Mouse (Mus musculus) limb, embryonic 14.5 days (tissue): ENCODE measurements around the gene Klre1. TPM values are rescaled to one million over a fixed set of nuclear protein-coding genes. Genes with fewer than 3 reads are reported as not detected.
"Not testable (repeated sequence)": the region's sequence is repeated elsewhere in the genome, so short reads cannot be mapped to it uniquely, and the experiment has no call there.

Experiments
- ATAC-seq: fragments of 200-750 bp; cut with Nextera tagmentation; 2 replicates; pipeline ENCODE4 v1.8.0; 2017; ENCODE audit warnings: low read depth, moderate number of reproducible peaks, moderate TSS enrichment; ENCODE audit not compliant: low FRiP score
- DNase-seq: peaks from one replicate; pipeline ENCODE4 v3.0.0-alpha.2; 2015; ENCODE audit warnings: low spot score
- H3K27ac ChIP-seq: fragments of 300-500 bp; sonication (generic); replicated peaks from 2 replicates; pipeline ENCODE4 v1.5.1; 2014; ENCODE audit warnings: low read depth, mild to moderate bottlenecking, low read length, moderate library complexity, mixed read lengths
- H3K27me3 ChIP-seq: fragments of 300-500 bp; sonication (generic); 2 replicates; pipeline ENCODE4 v1.6.1; 2014; ENCODE audit warnings: low read length, mixed read lengths; ENCODE audit not compliant: control insufficient read depth, insufficient read depth
- H3K36me3 ChIP-seq: fragments of 300-500 bp; sonication (generic); 2 replicates; pipeline ENCODE4 v1.6.1; 2014; ENCODE audit warnings: mild to moderate bottlenecking, low read length, moderate library complexity, mixed read lengths; ENCODE audit not compliant: control insufficient read depth, insufficient read depth
- H3K4me1 ChIP-seq: fragments of 300-500 bp; sonication (generic); 2 replicates; pipeline ENCODE4 v1.6.1; 2014; ENCODE audit warnings: antibody characterized with exemption, low read length, mixed read lengths; ENCODE audit not compliant: control insufficient read depth, insufficient read depth
- H3K4me2 ChIP-seq: fragments of 300-500 bp; sonication (generic); replicated peaks from 2 replicates; pipeline ENCODE4 v1.6.1; 2014; ENCODE audit warnings: low read depth, mild to moderate bottlenecking, low read length, moderate library complexity; ENCODE audit not compliant: severe bottlenecking
- H3K4me3 ChIP-seq: fragments of 300-500 bp; sonication (generic); replicated peaks from 2 replicates; pipeline ENCODE4 v1.5.1; 2014; ENCODE audit warnings: low read length
- H3K9ac ChIP-seq: fragments of 300-500 bp; sonication (generic); 2 replicates; pipeline ENCODE4 v1.6.1; 2014; ENCODE audit warnings: mild to moderate bottlenecking, low read depth, low read length, moderate library complexity; ENCODE audit not compliant: severe bottlenecking
- H3K9me3 ChIP-seq: fragments of 300-500 bp; sonication (generic); 2 replicates; pipeline ENCODE4 v1.6.1; 2016; ENCODE audit warnings: low read length; ENCODE audit not compliant: control insufficient read depth
- POLR2A ChIP-seq: fragments of 200-500 bp; IDR thresholded peaks from 2 replicates; pipeline ENCODE4 v1.8.0; 2012; ENCODE audit warnings: inconsistent platforms, mild to moderate bottlenecking, moderate library complexity, borderline replicate concordance; ENCODE audit not compliant: insufficient read depth, insufficient read length; ENCODE audit errors: extremely low read depth
- WGBS: fragments of 180-500 bp; shearing (Covaris S2); extraction: QIAGEN DNeasy Blood & Tissue Kit; methylation state at CpG from one replicate; pipeline ENCODE4 v1.1.7; 2014; 5-methylcytosine and 5-hydroxymethylcytosine counted together
- polyA plus RNA-seq, 2 experiments: library from polyadenylated mRNA; depleted of rRNA in 1 of 2; stranded (reverse) in 1 of 2; unstranded in 1 of 2; fragments of >200 nt; fragmentation: Nextera tagmentation in 1 of 2; extraction: Ambion mirVana in 1 of 2; gene quantifications; 2 replicates each; pipeline versions ENCODE4 v1.2.1 to v1.2.3; 2012 to 2014

Gene Klre1
- polyA plus RNA-seq, 2 experiments, result 0.03 TPM; not detected in 1

- no peaks in the 10 kb centered on the region for H3K4me1 ChIP-seq
- ATAC-seq, result no peak
- WGBS, result 78% methylated on average over 3 of the region's 3 CpGs
- H3K4me2 ChIP-seq, result no peak within 1 kb of the TSS
- no peaks in the 10 kb centered on the region for H3K27me3 ChIP-seq
- H3K27ac ChIP-seq, result no peak within 1 kb of the TSS
- TF ChIP-seq POLR2A, result no peak
- DNase-seq, result no peak
- no peaks in the 10 kb centered on the region for H3K9me3 ChIP-seq
- H3K36me3 ChIP-seq, result no peaks in the 10 kb centered on the region
- H3K4me3 ChIP-seq, result no peak within 1 kb of the TSS
- no peak within 1 kb of the TSS for H3K9ac ChIP-seq
Observed at GRCm38 (mm10) chr6:129591508-129591907, 13.8 kb downstream of the Klre1 start, which contains the start of gene Klrd1. Gene Klrd1 (plus strand): TSS chr6:129591782.

GRCm38 (mm10) chr6:129608372-129608771 is 30.7 kb downstream of the Klre1 start:
- Histone ChIP-seq H3K4me3 (no peak overlapping the region), H3K9me3 (no peaks in the 10 kb centered on the region), H3K4me2 (no peak overlapping the region), H3K36me3 (no peaks in the 10 kb centered on the region), H3K9ac (no peak overlapping the region), H3K27ac (no peak overlapping the region), H3K4me1 (no peaks in the 10 kb centered on the region), H3K27me3 (no peaks in the 10 kb centered on the region)
- no peak for TF ChIP-seq POLR2A
- DNase-seq (no peak), ATAC-seq (no peak)

- no peak for TF ChIP-seq POLR2A
- WGBS, result 72% methylated on average over 4 of the region's 4 CpGs
Observed at GRCm38 (mm10) chr6:129623735-129624134, 46.0 kb downstream of the Klre1 start, which contains the start of gene Klrk1. Gene Klrk1 (minus strand): TSS chr6:129623864.

GRCm38 (mm10) chr6:129631046-129631445 is 53.3 kb downstream of the Klre1 start:
- not testable (repeated sequence) for DNase-seq, H3K4me3 ChIP-seq, H3K4me1 ChIP-seq, H3K27ac ChIP-seq, ATAC-seq, H3K9me3 ChIP-seq, H3K36me3 ChIP-seq, H3K4me2 ChIP-seq, H3K9ac ChIP-seq, H3K27me3 ChIP-seq
- WGBS, result 71% methylated on average over 2 of the region's 2 CpGs

More at GRCm38 (mm10) chr6:129623735-129624134, 46.0 kb downstream of the Klre1 start, which contains the start of gene Klrk1:
- H3K9ac ChIP-seq, result no peak within 1 kb of the TSS
- DNase-seq (no peak), ATAC-seq (no peak)
- no peak within 1 kb of the TSS for H3K4me2 ChIP-seq
- no peaks in the 10 kb centered on the region for H3K4me1 ChIP-seq
- no peaks in the 10 kb centered on the region for H3K36me3 ChIP-seq
- H3K27ac ChIP-seq, result no peak within 1 kb of the TSS
- no peaks in the 10 kb centered on the region for H3K27me3 ChIP-seq
- no peak within 1 kb of the TSS for H3K4me3 ChIP-seq
- H3K9me3 ChIP-seq, result no peaks in the 10 kb centered on the region

Other genes with a start within 250 kb of the Klre1 start
- gene 4922502D21Rik, start 246.1 kb upstream of the Klre1 start, polyA plus RNA-seq (2012; rRNA removed), result not detected in 2 replicates
- gene 4922502D21Rik, start 246.1 kb upstream of the Klre1 start, polyA plus RNA-seq (2014; fragmentation: Nextera tagmentation; extraction: Ambion mirVana), result not detected in 2 replicates
- gene Clec12a, start 235.2 kb upstream of the Klre1 start, polyA plus RNA-seq (2012; rRNA removed), result 0.69 and 1.1 TPM in 2 replicates
- gene Clec12a, start 235.2 kb upstream of the Klre1 start, polyA plus RNA-seq (2014; fragmentation: Nextera tagmentation; extraction: Ambion mirVana), result 1.5 and 1.9 TPM in 2 replicates
- 0.06 and 0.14 TPM in 2 replicates for gene Clec12b, start 192.0 kb upstream of the Klre1 start, polyA plus RNA-seq (2012; rRNA removed)
- gene Clec12b, start 192.0 kb upstream of the Klre1 start, polyA plus RNA-seq (2014; fragmentation: Nextera tagmentation; extraction: Ambion mirVana), result not detected in 2 replicates
- 0.59 and 0.78 TPM in 2 replicates for gene Clec1b, start 180.6 kb upstream of the Klre1 start, polyA plus RNA-seq (2012; rRNA removed)
- 1.2 and 1.3 TPM in 2 replicates for gene Clec1b, start 180.6 kb upstream of the Klre1 start, polyA plus RNA-seq (2014; fragmentation: Nextera tagmentation; extraction: Ambion mirVana)
- gene Clec9a, start 169.0 kb upstream of the Klre1 start, polyA plus RNA-seq (2012; rRNA removed), result 0.08 and 0.13 TPM in 2 replicates
- gene Clec9a, start 169.0 kb upstream of the Klre1 start, polyA plus RNA-seq (2014; fragmentation: Nextera tagmentation; extraction: Ambion mirVana), result 0.07 and 0.19 TPM in 2 replicates
- gene Clec1a, start 125.9 kb upstream of the Klre1 start, polyA plus RNA-seq (2012; rRNA removed), result 0.97 and 1.3 TPM in 2 replicates
- gene Clec1a, start 125.9 kb upstream of the Klre1 start, polyA plus RNA-seq (2014; fragmentation: Nextera tagmentation; extraction: Ambion mirVana), result 2.5 and 3.1 TPM in 2 replicates
- gene Olr1, start 70.7 kb upstream of the Klre1 start, polyA plus RNA-seq (2012; rRNA removed), result 0.04 and 0.10 TPM in 2 replicates
- not detected in 2 replicates for gene Olr1, start 70.7 kb upstream of the Klre1 start, polyA plus RNA-seq (2014; fragmentation: Nextera tagmentation; extraction: Ambion mirVana)
- gene Tmem52b, start 65.3 kb upstream of the Klre1 start, polyA plus RNA-seq (2012; rRNA removed), result not detected in 2 replicates
- gene Tmem52b, start 65.3 kb upstream of the Klre1 start, polyA plus RNA-seq (2014; fragmentation: Nextera tagmentation; extraction: Ambion mirVana), result not detected in 2 replicates
- gene Gabarapl1, start 44.7 kb upstream of the Klre1 start, polyA plus RNA-seq (2012; rRNA removed), result 45.0 and 46.6 TPM in 2 replicates
- 15.9 and 18.0 TPM in 2 replicates for gene Gabarapl1, start 44.7 kb upstream of the Klre1 start, polyA plus RNA-seq (2014; fragmentation: Nextera tagmentation; extraction: Ambion mirVana)
- gene Klrd1, start 13.9 kb downstream of the Klre1 start, polyA plus RNA-seq (2012; rRNA removed), result 0.19 and 0.24 TPM in 2 replicates
- 0.28 TPM in 1 of 2 replicates, not detected in the other for gene Klrd1, start 13.9 kb downstream of the Klre1 start, polyA plus RNA-seq (2014; fragmentation: Nextera tagmentation; extraction: Ambion mirVana)
- gene Klrk1, start 46.0 kb downstream of the Klre1 start, polyA plus RNA-seq (2012; rRNA removed), result not detected in 2 replicates
- 0.30 TPM in 1 of 2 replicates, not detected in the other for gene Klrk1, start 46.0 kb downstream of the Klre1 start, polyA plus RNA-seq (2014; fragmentation: Nextera tagmentation; extraction: Ambion mirVana)
- not detected in 2 replicates for gene Klrc3, start 65.4 kb downstream of the Klre1 start, polyA plus RNA-seq (2012; rRNA removed)
- gene Klrc3, start 65.4 kb downstream of the Klre1 start, polyA plus RNA-seq (2014; fragmentation: Nextera tagmentation; extraction: Ambion mirVana), result not detected in 2 replicates
- not detected in 2 replicates for gene Klrc2, start 82.8 kb downstream of the Klre1 start, polyA plus RNA-seq (2012; rRNA removed)
- gene Klrc2, start 82.8 kb downstream of the Klre1 start, polyA plus RNA-seq (2014; fragmentation: Nextera tagmentation; extraction: Ambion mirVana), result not detected in 2 replicates
- not detected in 2 replicates for gene Klrc1, start 101.1 kb downstream of the Klre1 start, polyA plus RNA-seq (2012; rRNA removed)
- gene Klrc1, start 101.1 kb downstream of the Klre1 start, polyA plus RNA-seq (2014; fragmentation: Nextera tagmentation; extraction: Ambion mirVana), result not detected in 2 replicates
- 0.09 TPM in 1 of 2 replicates, not detected in the other for gene Klri1, start 139.2 kb downstream of the Klre1 start, polyA plus RNA-seq (2012; rRNA removed)
- gene Klri1, start 139.2 kb downstream of the Klre1 start, polyA plus RNA-seq (2014; fragmentation: Nextera tagmentation; extraction: Ambion mirVana), result not detected in 2 replicates
- gene Klri2, start 162.6 kb downstream of the Klre1 start, polyA plus RNA-seq (2012; rRNA removed), result not detected in 2 replicates
- not detected in 2 replicates for gene Klri2, start 162.6 kb downstream of the Klre1 start, polyA plus RNA-seq (2014; fragmentation: Nextera tagmentation; extraction: Ambion mirVana)
- not detected in 2 replicates for gene Gm156, start 206.4 kb downstream of the Klre1 start, polyA plus RNA-seq (2012; rRNA removed)
- not detected in 2 replicates for gene Gm156, start 206.4 kb downstream of the Klre1 start, polyA plus RNA-seq (2014; fragmentation: Nextera tagmentation; extraction: Ambion mirVana)